Mouse (Mus musculus) liver, embryonic 14.5 days (tissue): ENCODE measurements around the gene Dyrk3. TPM values are rescaled to one million over a fixed set of nuclear protein-coding genes. Genes with fewer than 3 reads are reported as not detected.

Experiments
- ATAC-seq: fragments of 200-750 bp; cut with Nextera tagmentation; 2 replicates; pipeline ENCODE4 v1.8.0; 2017; ENCODE audit warnings: moderate number of reproducible peaks, mild to moderate bottlenecking, moderate library complexity; ENCODE audit not compliant: insufficient read depth
- DNase-seq, 3 experiments: peaks; one replicate each; pipeline ENCODE4 v3.0.0-alpha.2; 2012 to 2013; ENCODE audit warnings: low read depth in 3 of 3, low spot score in 3 of 3
- H3K27ac ChIP-seq: fragments of 300-500 bp; sonication (generic); 2 replicates; pipeline ENCODE4 v1.5.1; 2014; ENCODE audit warnings: moderate library complexity, mild to moderate bottlenecking, control low read depth, inconsistent platforms
- H3K27me3 ChIP-seq: fragments of 300-500 bp; sonication (generic); 2 replicates; pipeline ENCODE4 v1.6.1; 2014; ENCODE audit warnings: mild to moderate bottlenecking, low read length, moderate library complexity; ENCODE audit not compliant: control insufficient read depth, insufficient read depth
- H3K36me3 ChIP-seq: fragments of 300-500 bp; sonication (generic); replicated peaks from 2 replicates; pipeline ENCODE4 v1.6.1; 2014; ENCODE audit warnings: low read depth; ENCODE audit not compliant: control insufficient read depth, insufficient read depth
- H3K4me1 ChIP-seq, 2 experiments: fragments of 200-500 bp in 1 of 2; fragments of 300-500 bp in 1 of 2; sonication (generic) in 1 of 2; replicated peaks; 2 replicates each; pipeline ENCODE4 v1.6.1; 2012 to 2014; ENCODE audit warnings: antibody characterized with exemption in 1 of 2, inconsistent platforms in 1 of 2, low read length in 1 of 2; ENCODE audit not compliant: control insufficient read depth in 2 of 2, insufficient read depth in 2 of 2
- H3K4me2 ChIP-seq: fragments of 300-500 bp; sonication (generic); 2 replicates; pipeline ENCODE4 v1.6.1; 2014; ENCODE audit warnings: low read depth, mild to moderate bottlenecking, control low read depth, moderate library complexity
- H3K4me3 ChIP-seq, 2 experiments: fragments of 200-500 bp in 1 of 2; fragments of 300-500 bp in 1 of 2; sonication (generic) in 1 of 2; 2 replicates each; pipeline ENCODE4 v1.5.1; 2012 to 2014; ENCODE audit warnings: low read depth in 2 of 2, low read length in 2 of 2, mild to moderate bottlenecking in 2 of 2, control low read depth in 1 of 2, inconsistent platforms in 1 of 2, moderate library complexity in 1 of 2; ENCODE audit not compliant: insufficient read depth in 1 of 2
- H3K9ac ChIP-seq: fragments of 300-500 bp; sonication (generic); replicated peaks from 2 replicates; pipeline ENCODE4 v1.6.1; 2014; ENCODE audit warnings: mild to moderate bottlenecking, control low read depth, moderate library complexity
- H3K9me3 ChIP-seq: fragments of 300-500 bp; sonication (generic); 2 replicates; pipeline ENCODE4 v1.6.1; 2016; ENCODE audit warnings: low read length, mixed read lengths; ENCODE audit not compliant: control insufficient read depth
- CTCF ChIP-seq: IDR thresholded peaks from 2 replicates; pipeline ENCODE4 v1.5.1; 2016; ENCODE audit warnings: antibody characterized with exemption, low read depth, control low read depth
- EP300 ChIP-seq: IDR thresholded peaks from 2 replicates; pipeline ENCODE4 v1.6.1; 2016; ENCODE audit warnings: antibody characterized with exemption, low read depth
- WGBS: fragments of 180-500 bp; shearing (Covaris S2); extraction: QIAGEN DNeasy Blood & Tissue Kit; methylation state at CpG from one replicate; pipeline ENCODE4 v1.1.7; 2014; ENCODE audit not compliant: insufficient replicate concordance; 5-methylcytosine and 5-hydroxymethylcytosine counted together
- polyA plus RNA-seq, 2 experiments: library from polyadenylated mRNA; depleted of rRNA in 1 of 2; stranded (reverse) in 1 of 2; unstranded in 1 of 2; fragments of >200 nt; fragmentation: Nextera tagmentation in 1 of 2; extraction: Ambion mirVana in 1 of 2; gene quantifications; 2 replicates each; pipeline versions ENCODE4 v1.2.1 to v1.2.3; 2012 to 2014

Dyrk3 gene
- polyA plus RNA-seq, 2 experiments, result 10.6 to 14.9 TPM

- Histone ChIP-seq H3K9ac (no peak overlapping the region), H3K36me3 (no peaks in the 10 kb centered on the region), H3K4me1 (peaks cover 0 to 15% of the 10 kb centered on the region in 2 experiments; a peak in 2 of 4 replicates), H3K27me3 (no peaks in the 10 kb centered on the region), H3K9me3 (no peaks in the 10 kb centered on the region), H3K4me3 (no peak overlapping the region), H3K4me2 (no peak overlapping the region), H3K27ac (no peak overlapping the region)
- 22% methylated on average over 10 of the region's 10 CpGs for WGBS
- TF ChIP-seq CTCF (no peak), EP300 (no peak)
- ATAC-seq (peak; percentile 24; the same call in 1 of the 2 replicates), DNase-seq (no peak)
These were observed 34.2 kb downstream of the Dyrk3 start for GRCm38 (mm10) chr1:131103776-131104424.

- Histone ChIP-seq H3K4me1 (peaks cover 4 to 23% of the 10 kb centered on the region in 2 experiments), H3K4me3 (no peak overlapping the region), H3K9me3 (no peaks in the 10 kb centered on the region), H3K4me2 (no peak overlapping the region), H3K27ac (no peak overlapping the region), H3K27me3 (0 out of 2 replicates have a peak, but pooled peaks cover 4% of the 10 kb centered on the region), H3K9ac (no peak overlapping the region), H3K36me3 (no peaks in the 10 kb centered on the region)
- no peak for DNase-seq
- TF ChIP-seq EP300, result no peak
- TF ChIP-seq CTCF, result no peak
- WGBS, result 43% methylated on average over 1 of the region's 1 CpGs
- ATAC-seq, result no peak
These were observed 37.3 kb downstream of the Dyrk3 start for GRCm38 (mm10) chr1:131100808-131101207.

GRCm38 (mm10) chr1:131097700-131098094 is 40.4 kb downstream of the Dyrk3 start, which contains the start of gene Mapkapk2:
Gene Mapkapk2 (minus strand): TSS chr1:131097826.
- DNase-seq (peak; percentile 79 to 88 (median 83)), ATAC-seq (peak; percentile 96)
- H3K4me1 ChIP-seq, result peaks cover 7 to 22% of the 10 kb centered on the region in 2 experiments
- no peaks in the 10 kb centered on the region for H3K9me3 ChIP-seq
- H3K9ac ChIP-seq, result peak within 1 kb of the TSS; percentile 60
- TF ChIP-seq EP300, result no peak
- no peak for TF ChIP-seq CTCF
- H3K4me3 ChIP-seq, result peak within 1 kb of the TSS; percentile 71 to 72
- H3K27ac ChIP-seq, result no peak within 1 kb of the TSS
- no peaks in the 10 kb centered on the region for H3K36me3 ChIP-seq
- H3K4me2 ChIP-seq, result peak within 1 kb of the TSS; percentile 95
- WGBS, result 1% methylated on average over 32 of the region's 32 CpGs
- peaks cover 4% of the 10 kb centered on the region; the same call in 1 of the 2 replicates for H3K27me3 ChIP-seq

GRCm38 (mm10) chr1:131096803-131097699 is 41.1 kb downstream of the Dyrk3 start:
- peaks cover 7 to 22% of the 10 kb centered on the region in 2 experiments for H3K4me1 ChIP-seq
- peak overlapping the region; percentile 71 to 72 for H3K4me3 ChIP-seq
- H3K27ac ChIP-seq, result no peak overlapping the region
- peak overlapping the region; percentile 95 for H3K4me2 ChIP-seq
- H3K9me3 ChIP-seq, result no peaks in the 10 kb centered on the region
- ATAC-seq (peak; percentile 34), DNase-seq (peak in 1 of 3 experiments; percentile 51)
- no peaks in the 10 kb centered on the region for H3K36me3 ChIP-seq
- TF ChIP-seq EP300 (no peak), CTCF (no peak)
- under 1% methylated on average over 95 of the region's 98 CpGs for WGBS
- H3K9ac ChIP-seq, result peak overlapping the region; percentile 60
- peaks cover 4% of the 10 kb centered on the region; the same call in 1 of the 2 replicates for H3K27me3 ChIP-seq
